Mouse (Mus musculus) liver, embryonic 14.5 days (tissue): ENCODE results near the gene Zfp940.

Source experiments
- CTCF ChIP-seq: IDR thresholded peaks from 2 replicates; pipeline ENCODE4 v1.5.1; 2016; ENCODE audit warnings: antibody characterized with exemption, low read depth, control low read depth
- EP300 ChIP-seq: IDR thresholded peaks from 2 replicates; pipeline ENCODE4 v1.6.1; 2016; ENCODE audit warnings: antibody characterized with exemption, low read depth

DNA sequence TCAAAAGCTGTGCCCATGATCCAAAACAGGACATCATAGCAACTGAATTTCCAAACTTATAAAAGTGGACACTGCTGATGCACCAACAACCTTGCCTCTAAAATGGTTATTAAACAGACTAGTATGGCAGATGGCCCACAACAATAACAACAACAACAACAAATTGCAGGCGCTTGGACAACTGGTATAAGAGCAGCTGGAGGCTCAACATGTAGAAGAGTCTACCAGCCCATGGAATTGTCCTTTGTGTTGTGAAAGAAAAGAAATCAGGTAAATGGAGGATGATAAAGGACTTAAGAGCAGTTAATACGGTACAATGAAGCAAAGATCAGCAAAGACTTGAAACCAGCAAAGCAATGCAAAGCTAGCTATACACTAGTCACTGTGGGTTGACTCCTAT, 39.1 kb downstream of the Zfp940 start:
- no peak for TF ChIP-seq CTCF
- TF ChIP-seq EP300: no peak
